22 mouse cellular contexts compared by ENCODE assay signal in the genomic region with DNA sequence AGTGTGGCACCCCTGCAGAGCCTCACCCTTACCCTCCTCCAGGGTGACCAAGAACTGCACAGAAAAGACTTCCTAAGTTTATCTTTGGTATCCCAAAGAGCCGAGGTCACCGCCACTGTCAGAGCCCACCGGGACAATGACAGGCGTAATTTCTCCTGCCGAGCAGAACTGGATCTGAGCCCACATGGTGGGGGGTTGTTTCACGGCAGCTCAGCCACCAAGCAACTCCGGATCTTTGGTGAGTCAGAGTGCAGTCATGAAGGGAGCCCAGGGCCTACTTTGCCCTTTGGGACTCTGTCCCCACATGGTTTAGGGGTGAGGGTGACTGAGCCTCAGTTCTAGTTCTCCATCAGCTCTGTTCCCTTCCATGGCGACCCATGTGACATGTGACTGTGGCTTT. TPM values are rescaled to one million over a fixed set of nuclear protein-coding genes. Genes with fewer than 3 reads are reported as not detected.
"Had no signal": no experiment of that assay in that cellular context is flagged by ENCODE, and none has a peak within 500 bp of the region (broad histone marks: within the 10 kb centered on the region; RNA-seq: fewer than 3 reads in every experiment).

No protein-coding gene starts in this region.

- H3K4me1 ChIP-seq: limb, embryonic 12.5 days; midbrain, embryonic 13.5 days had no signal

- H3K4me3 ChIP-seq: limb, embryonic 12.5 days; limb, embryonic 15.5 days; midbrain, embryonic 13.5 days had no signal

- DNase-seq: kidney, postnatal 10 days; kidney, postnatal 36 days; left cerebral cortex, postnatal 4 days; liver, postnatal 0 days; lung, embryonic 14.5 days; thymus, adult 2 months; thymus, postnatal 14 days; thymus, postnatal 4 days had no signal

- H3K27me3 ChIP-seq: limb, embryonic 12.5 days; limb, embryonic 15.5 days; midbrain, embryonic 13.5 days had no signal

- H3K27ac ChIP-seq: limb, embryonic 12.5 days; limb, embryonic 15.5 days; liver, embryonic 14.5 days; macrophage; midbrain, embryonic 13.5 days; stomach, postnatal 0 days had no signal

RNA-seq across cellular contexts. Expression of gene Tcam1, which starts 7.7 kb away (rescaled TPM):
- polyA plus RNA-seq: neural tube, embryonic 14.5 days had no signal

RNA-seq across cellular contexts. Expression of gene Gh, which starts 17.5 kb away (rescaled TPM):
- total RNA-seq: layer of hippocampus, postnatal 14 days; left cerebral cortex, postnatal 14 days; left cerebral cortex, postnatal 4 days; megakaryocyte, adult 5-6 weeks had no signal
- polyA plus RNA-seq: limb, embryonic 12.5 days; limb, embryonic 15.5 days; liver, embryonic 11.5 days; liver, embryonic 14.5 days; lung, embryonic 14.5 days; lung, postnatal 0 days; macrophage; midbrain, embryonic 13.5 days; neural tube, embryonic 11.5 days; neural tube, embryonic 14.5 days; stomach, embryonic 14.5 days; stomach, postnatal 0 days had no signal
